Mouse (Mus musculus) liver, postnatal 0 days (tissue): ENCODE measurements around the gene Dnajc3.

ENCODE experiments used
- CTCF ChIP-seq: sonication (generic); IDR thresholded peaks from 2 replicates; pipeline ENCODE4 v1.5.1; 2016; ENCODE audit warnings: antibody characterized with exemption, low read depth
- EP300 ChIP-seq: IDR thresholded peaks from 2 replicates; pipeline ENCODE4 v1.6.1; 2016; ENCODE audit warnings: antibody characterized with exemption, low read depth, mild to moderate bottlenecking

DNA sequence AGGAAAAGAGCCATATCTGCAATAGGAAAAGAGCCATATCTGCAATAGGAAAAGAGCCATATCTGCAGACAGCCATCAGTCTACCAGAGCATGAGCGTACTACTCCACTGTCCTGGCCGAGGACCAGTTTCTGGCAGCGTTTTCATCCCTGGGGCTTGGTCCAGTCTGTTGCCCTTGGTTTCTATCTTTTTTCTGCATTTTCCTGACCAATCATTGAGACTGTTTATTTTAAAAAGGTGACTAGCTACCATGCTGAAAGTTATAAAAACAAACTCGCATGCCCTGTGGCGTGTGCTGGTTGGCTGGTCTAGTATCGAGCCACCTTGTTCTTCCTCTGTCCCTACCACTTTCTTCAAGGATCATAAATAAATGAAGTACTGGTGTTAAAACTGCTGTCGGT lies 42.5 kb upstream of the Dnajc3 start:
- TF ChIP-seq CTCF, result no peak
- no peak for TF ChIP-seq EP300
